Mouse (Mus musculus): Measurements from ENCODE around the gene Anxa6.
"Not testable (repeated sequence)": the region's sequence is repeated elsewhere in the genome, so short reads cannot be mapped to it uniquely, and the experiment has no call there.

Gene Anxa6

GRCm38 (mm10) chr11:54961921-54962320 is 71.3 kb downstream of the Anxa6 start:
- DNase-seq (ENCODE audit: low read depth, low spot score), result no peak

GRCm38 (mm10) chr11:54961164-54961850 is 71.9 kb downstream of the Anxa6 start:
- DNase-seq (ENCODE audit: low read depth, low spot score), result peak; percentile 55

- DNase-seq (ENCODE audit: low read depth, low spot score), result peak; percentile 53
Measured at GRCm38 (mm10) chr11:54960251-54960650, 73.0 kb downstream of the Anxa6 start.

GRCm38 (mm10) chr11:54958571-54959073 is 74.6 kb downstream of the Anxa6 start:
- DNase-seq (ENCODE audit: low read depth, low spot score), result peak; percentile 79

GRCm38 (mm10) chr11:54957708-54958107 is 75.5 kb downstream of the Anxa6 start:
- peak; percentile 39 for DNase-seq (ENCODE audit: low read depth, low spot score)

- DNase-seq (ENCODE audit: low read depth, low spot score), result peak; percentile 80
Measured at GRCm38 (mm10) chr11:54956912-54957311, 76.3 kb downstream of the Anxa6 start.

- peak; percentile 98 for DNase-seq (ENCODE audit: low read depth, low spot score)
Measured at GRCm38 (mm10) chr11:54955735-54956480, 77.3 kb downstream of the Anxa6 start.

- not testable (repeated sequence) for DNase-seq (ENCODE audit: low read depth, low spot score)
Measured at GRCm38 (mm10) chr11:54955400-54955734, 77.9 kb downstream of the Anxa6 start.

GRCm38 (mm10) chr11:54954716-54955115 is 78.5 kb downstream of the Anxa6 start:
- no peak for DNase-seq (ENCODE audit: low read depth, low spot score)

GRCm38 (mm10) chr11:54953993-54954446 is 79.2 kb downstream of the Anxa6 start:
- peak; percentile 69 for DNase-seq (ENCODE audit: low read depth, low spot score)

GRCm38 (mm10) chr11:54952651-54953050 is 80.6 kb downstream of the Anxa6 start:
- DNase-seq (ENCODE audit: low read depth, low spot score), result peak; percentile 51

GRCm38 (mm10) chr11:54950684-54951083 is 82.6 kb downstream of the Anxa6 start:
- DNase-seq (ENCODE audit: low read depth, low spot score), result no peak

GRCm38 (mm10) chr11:54949717-54950116 is 83.5 kb downstream of the Anxa6 start:
- no peak for DNase-seq (ENCODE audit: low read depth, low spot score)

- DNase-seq (ENCODE audit: low read depth, low spot score), result no peak
Measured at GRCm38 (mm10) chr11:54944702-54945101, 88.5 kb downstream of the Anxa6 start.

- DNase-seq (ENCODE audit: low read depth, low spot score), result no peak
Measured at GRCm38 (mm10) chr11:54940056-54940455, 93.2 kb downstream of the Anxa6 start.

- DNase-seq (ENCODE audit: low read depth, low spot score), result no peak
Measured at GRCm38 (mm10) chr11:54939501-54939900, 93.7 kb downstream of the Anxa6 start.

- peak; percentile 52 for DNase-seq (ENCODE audit: low read depth, low spot score)
Measured at GRCm38 (mm10) chr11:54936771-54937140, 96.5 kb downstream of the Anxa6 start.

GRCm38 (mm10) chr11:54936035-54936770 is 97.0 kb downstream of the Anxa6 start:
- peak; percentile 55 for DNase-seq (ENCODE audit: low read depth, low spot score)

- no peak for DNase-seq (ENCODE audit: low read depth, low spot score)
Measured at GRCm38 (mm10) chr11:54934198-54934597, 99.0 kb downstream of the Anxa6 start.

- DNase-seq (ENCODE audit: low read depth, low spot score), result no peak
Measured at GRCm38 (mm10) chr11:54932540-54932939, 100.7 kb downstream of the Anxa6 start.

- DNase-seq (ENCODE audit: low read depth, low spot score), result peak; percentile 73
Measured at GRCm38 (mm10) chr11:54931405-54932093, 101.7 kb downstream of the Anxa6 start.

Measured in CD4-positive, CD25-positive, alpha-beta regulatory T cell, adult 2 months (primary cell).